Mouse (Mus musculus) hindbrain, embryonic 14.5 days (tissue): ENCODE measurements around the gene Trim31. TPM values are rescaled to one million over a fixed set of nuclear protein-coding genes. Genes with fewer than 3 reads are reported as not detected.

Source experiments
- ATAC-seq: fragments of 200-750 bp; cut with Nextera tagmentation; 2 replicates; pipeline ENCODE4 v1.8.0; 2017; ENCODE audit warnings: moderate number of reproducible peaks, mild to moderate bottlenecking, moderate TSS enrichment, moderate library complexity; ENCODE audit not compliant: low FRiP score
- DNase-seq: peaks from one replicate; pipeline ENCODE4 v3.0.0-alpha.2; 2015; ENCODE audit warnings: low spot score
- H3K27ac ChIP-seq: fragments of 300-500 bp; sonication (generic); 2 replicates; pipeline ENCODE4 v1.5.1; 2014; ENCODE audit warnings: mild to moderate bottlenecking, moderate library complexity
- H3K27me3 ChIP-seq: fragments of 300-500 bp; sonication (generic); 2 replicates; pipeline ENCODE4 v1.6.1; 2014; ENCODE audit warnings: mild to moderate bottlenecking, low read length, mixed read lengths; ENCODE audit not compliant: control insufficient read depth, insufficient read depth
- H3K36me3 ChIP-seq: fragments of 300-500 bp; sonication (generic); replicated peaks from 2 replicates; pipeline ENCODE4 v1.6.1; 2014; ENCODE audit not compliant: control insufficient read depth, insufficient read depth
- H3K4me1 ChIP-seq: fragments of 300-500 bp; sonication (generic); replicated peaks from 2 replicates; pipeline ENCODE4 v1.6.1; 2014; ENCODE audit warnings: antibody characterized with exemption, low read length, mixed read lengths; ENCODE audit not compliant: control insufficient read depth, insufficient read depth
- H3K4me2 ChIP-seq: fragments of 300-500 bp; sonication (generic); replicated peaks from 2 replicates; pipeline ENCODE4 v1.6.1; 2014; ENCODE audit warnings: mild to moderate bottlenecking, moderate library complexity
- H3K4me3 ChIP-seq: fragments of 300-500 bp; sonication (generic); replicated peaks from 2 replicates; pipeline ENCODE4 v1.5.1; 2014; ENCODE audit warnings: mild to moderate bottlenecking, low read length
- H3K9ac ChIP-seq: fragments of 300-500 bp; sonication (generic); 2 replicates; pipeline ENCODE4 v1.6.1; 2014
- H3K9me3 ChIP-seq: fragments of 300-500 bp; sonication (generic); 2 replicates; pipeline ENCODE4 v1.6.1; 2016; ENCODE audit warnings: low read length; ENCODE audit not compliant: control insufficient read depth
- WGBS: fragments of 180-500 bp; shearing (Covaris S2); extraction: QIAGEN DNeasy Blood & Tissue Kit; methylation state at CpG from one replicate; pipeline ENCODE4 v1.1.7; 2014; 5-methylcytosine and 5-hydroxymethylcytosine counted together
- polyA plus RNA-seq: library from polyadenylated mRNA; unstranded; fragments of >200 nt; fragmentation: Nextera tagmentation; extraction: Ambion mirVana; gene quantifications from 2 replicates; pipeline ENCODE4 v1.2.1, GENCODE M21; 2014

Gene Trim31
- not detected in 2 replicates for polyA plus RNA-seq

- DNase-seq (no peak), ATAC-seq (no peak)
- Histone ChIP-seq H3K36me3 (no peaks in the 10 kb centered on the region), H3K9ac (no peak within 1 kb of the TSS), H3K4me3 (no peak within 1 kb of the TSS), H3K27me3 (no peaks in the 10 kb centered on the region), H3K27ac (no peak within 1 kb of the TSS), H3K9me3 (no peaks in the 10 kb centered on the region), H3K4me1 (no peaks in the 10 kb centered on the region), H3K4me2 (no peak within 1 kb of the TSS)
- WGBS: 77% methylated on average over 6 of the region's 6 CpGs
Observed at GRCm38 (mm10) chr17:36897552-36898205, at the start of gene Trim31. TSS of gene Trim31 (plus strand) at chr17:36898118.

GRCm38 (mm10) chr17:36848911-36849310, 49.0 kb upstream of the Trim31 start:
- 85% methylated on average over 5 of the region's 5 CpGs for WGBS
- Histone ChIP-seq H3K4me3 (no peak overlapping the region), H3K9ac (no peak overlapping the region), H3K4me1 (no peaks in the 10 kb centered on the region), H3K4me2 (no peak overlapping the region), H3K36me3 (peaks cover 46% of the 10 kb centered on the region), H3K27me3 (no peaks in the 10 kb centered on the region), H3K9me3 (no peaks in the 10 kb centered on the region), H3K27ac (no peak overlapping the region)
- ATAC-seq: no peak
- DNase-seq: no peak

DNA sequence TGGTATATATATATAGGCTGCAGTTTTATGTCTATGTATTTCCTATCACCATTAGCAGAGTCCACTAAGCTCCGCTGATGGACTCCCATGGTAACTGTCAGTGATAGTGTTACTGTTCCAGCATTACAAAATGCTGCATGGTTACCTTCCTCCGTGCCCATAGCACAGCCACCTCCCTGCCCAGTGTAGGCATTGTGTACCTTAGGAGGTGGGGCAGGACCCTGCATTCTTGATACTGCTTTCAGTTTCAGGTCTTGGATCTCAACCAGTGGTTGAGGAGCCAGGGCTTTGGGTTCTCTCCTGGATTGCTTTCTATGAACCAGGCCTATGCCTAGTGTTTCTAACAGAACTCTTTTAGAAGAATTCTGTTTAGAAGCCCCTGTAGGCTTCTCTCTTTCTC, 47.9 kb upstream of the Trim31 start:
- no peak overlapping the region for H3K9ac ChIP-seq
- H3K4me1 ChIP-seq: no peaks in the 10 kb centered on the region
- no peak overlapping the region for H3K4me2 ChIP-seq
- no peaks in the 10 kb centered on the region for H3K27me3 ChIP-seq
- H3K9me3 ChIP-seq: no peaks in the 10 kb centered on the region
- DNase-seq (no peak), ATAC-seq (no peak)
- peaks cover 57% of the 10 kb centered on the region for H3K36me3 ChIP-seq
- H3K4me3 ChIP-seq: no peak overlapping the region
- 93% methylated on average over 2 of the region's 2 CpGs for WGBS
- H3K27ac ChIP-seq: no peak overlapping the region

DNA sequence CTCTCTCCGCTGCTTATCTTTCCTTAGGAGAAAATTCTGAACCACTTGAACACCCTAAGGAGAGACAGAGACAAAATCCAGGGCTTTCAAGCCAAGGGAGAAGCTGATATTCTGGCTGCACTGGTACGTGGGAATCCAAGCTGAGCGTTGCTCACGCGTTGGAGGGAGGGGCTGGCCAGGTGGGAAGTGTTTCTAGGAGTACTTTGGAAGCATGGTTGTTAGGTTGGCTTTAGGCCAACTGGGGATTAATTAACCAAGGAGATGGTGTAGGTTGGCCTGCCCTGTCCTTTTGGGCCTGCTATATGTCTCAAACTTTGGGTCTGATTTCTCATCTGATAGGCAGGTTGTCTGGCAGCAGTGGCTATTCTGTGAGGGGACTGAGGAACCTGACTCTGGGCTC, 46.7 kb upstream of the Trim31 start:
- Histone ChIP-seq H3K4me2 (no peak overlapping the region), H3K4me1 (no peaks in the 10 kb centered on the region), H3K27me3 (no peaks in the 10 kb centered on the region), H3K4me3 (no peak overlapping the region), H3K27ac (no peak overlapping the region), H3K9ac (no peak overlapping the region), H3K36me3 (peaks cover 68% of the 10 kb centered on the region), H3K9me3 (no peaks in the 10 kb centered on the region)
- ATAC-seq (no peak), DNase-seq (no peak)
- WGBS: 94% methylated on average over 5 of the region's 5 CpGs

DNA sequence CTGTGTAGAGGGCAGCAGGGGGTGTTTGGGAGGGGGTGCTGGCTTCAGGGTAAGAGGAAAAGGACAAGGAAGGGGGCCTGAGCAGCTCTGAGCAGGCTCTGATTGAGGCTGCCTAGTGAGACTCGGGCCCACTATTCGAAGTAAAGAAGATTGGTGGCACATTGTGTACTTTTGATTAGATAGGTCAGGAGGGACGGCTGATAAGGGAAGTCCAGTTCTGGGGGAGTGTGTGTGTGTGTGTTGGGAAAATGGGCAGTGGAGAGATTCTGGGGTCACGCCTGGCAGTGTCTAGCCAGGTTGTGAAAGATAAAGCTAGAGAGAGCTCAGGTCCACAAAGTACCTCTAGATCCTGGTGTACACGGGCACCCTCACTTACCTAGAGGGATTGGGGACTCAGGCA, 46.3 kb upstream of the Trim31 start:
- WGBS: 91% methylated on average over 5 of the region's 5 CpGs
- no peak for DNase-seq
- no peak overlapping the region for H3K27ac ChIP-seq
- H3K4me1 ChIP-seq: no peaks in the 10 kb centered on the region
- no peak overlapping the region for H3K4me2 ChIP-seq
- H3K36me3 ChIP-seq: peaks cover 68% of the 10 kb centered on the region
- H3K27me3 ChIP-seq: no peaks in the 10 kb centered on the region
- H3K9me3 ChIP-seq: no peaks in the 10 kb centered on the region
- ATAC-seq: no peak
- no peak overlapping the region for H3K4me3 ChIP-seq
- no peak overlapping the region for H3K9ac ChIP-seq

DNA sequence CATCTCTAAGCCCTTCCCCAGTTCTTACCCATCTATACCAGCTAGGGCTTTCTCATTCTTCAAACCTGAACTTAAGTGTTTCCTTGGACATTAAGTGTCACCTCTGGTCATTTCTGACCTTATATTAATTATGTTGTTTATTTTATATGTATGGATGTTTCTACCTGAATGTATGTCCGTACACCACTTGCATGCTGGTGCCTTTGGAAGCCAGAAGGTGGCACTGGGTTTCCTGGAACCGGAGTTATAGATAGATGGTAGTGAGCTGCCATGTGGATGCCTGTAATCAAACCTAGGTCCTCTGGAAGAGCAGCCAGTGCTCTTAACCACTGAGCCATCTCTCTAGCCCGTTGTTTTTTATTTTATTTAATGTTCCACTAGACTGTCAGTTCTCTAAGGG, 42.4 kb upstream of the Trim31 start:
- ATAC-seq (no peak), DNase-seq (no peak)
- Histone ChIP-seq H3K27ac (no peak overlapping the region), H3K9me3 (no peaks in the 10 kb centered on the region), H3K27me3 (no peaks in the 10 kb centered on the region), H3K4me3 (no peak overlapping the region), H3K9ac (no peak overlapping the region), H3K4me1 (no peaks in the 10 kb centered on the region), H3K36me3 (peaks cover 100% of the 10 kb centered on the region), H3K4me2 (no peak overlapping the region)
- 97% methylated on average over 3 of the region's 3 CpGs for WGBS

DNA sequence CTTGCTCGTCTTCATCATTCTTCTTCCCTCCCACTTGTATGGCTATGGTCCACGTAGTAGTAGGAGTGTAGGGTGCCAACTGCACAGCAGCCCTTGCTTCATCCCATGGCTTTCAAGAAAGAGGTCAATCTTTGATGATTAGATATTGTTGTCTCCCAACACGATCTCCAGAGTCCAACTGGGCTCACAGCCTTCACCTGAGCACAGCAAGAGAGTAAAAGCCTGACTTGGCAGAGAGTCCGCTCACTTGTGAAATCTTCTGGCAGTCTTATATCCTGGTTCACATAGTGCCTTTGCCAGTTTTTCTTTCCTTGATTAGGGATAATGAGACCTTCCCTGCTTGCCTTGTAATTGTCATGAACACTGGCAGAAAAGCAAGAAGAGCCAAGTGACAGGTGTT, 41.7 kb upstream of the Trim31 start:
- Histone ChIP-seq H3K4me2 (no peak overlapping the region), H3K9me3 (no peaks in the 10 kb centered on the region), H3K9ac (no peak overlapping the region), H3K27ac (no peak overlapping the region), H3K36me3 (peaks cover 93% of the 10 kb centered on the region), H3K4me1 (no peaks in the 10 kb centered on the region), H3K27me3 (no peaks in the 10 kb centered on the region), H3K4me3 (no peak overlapping the region)
- WGBS: 97% methylated on average over 4 of the region's 4 CpGs
- no peak for DNase-seq
- no peak for ATAC-seq

DNA sequence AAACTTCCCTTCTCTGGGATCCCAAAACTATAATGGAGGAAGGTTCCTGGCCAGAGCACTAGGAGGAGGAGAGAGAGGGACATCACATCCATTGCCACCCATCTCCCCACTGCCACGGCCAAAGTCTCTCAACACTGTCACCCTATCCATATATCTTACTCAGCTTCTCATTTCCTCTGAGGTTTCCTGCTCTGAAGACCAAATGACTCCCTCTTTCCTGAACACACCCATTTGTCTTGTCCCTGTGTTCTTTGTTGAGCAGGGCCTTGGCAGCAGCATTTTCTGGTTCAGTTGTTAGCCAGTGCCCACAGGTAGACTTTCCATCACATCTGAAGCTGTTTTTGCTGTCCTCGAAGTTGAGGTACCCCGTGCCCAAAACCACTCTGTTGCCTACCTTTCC, 39.7 kb upstream of the Trim31 start:
- no peak for DNase-seq
- Histone ChIP-seq H3K9me3 (no peaks in the 10 kb centered on the region), H3K9ac (no peak overlapping the region), H3K4me1 (no peaks in the 10 kb centered on the region), H3K27me3 (no peaks in the 10 kb centered on the region), H3K4me2 (no peak overlapping the region), H3K36me3 (peaks cover 74% of the 10 kb centered on the region), H3K27ac (no peak overlapping the region), H3K4me3 (no peak overlapping the region)
- 96% methylated on average over 3 of the region's 3 CpGs for WGBS
- no peak for ATAC-seq

DNA sequence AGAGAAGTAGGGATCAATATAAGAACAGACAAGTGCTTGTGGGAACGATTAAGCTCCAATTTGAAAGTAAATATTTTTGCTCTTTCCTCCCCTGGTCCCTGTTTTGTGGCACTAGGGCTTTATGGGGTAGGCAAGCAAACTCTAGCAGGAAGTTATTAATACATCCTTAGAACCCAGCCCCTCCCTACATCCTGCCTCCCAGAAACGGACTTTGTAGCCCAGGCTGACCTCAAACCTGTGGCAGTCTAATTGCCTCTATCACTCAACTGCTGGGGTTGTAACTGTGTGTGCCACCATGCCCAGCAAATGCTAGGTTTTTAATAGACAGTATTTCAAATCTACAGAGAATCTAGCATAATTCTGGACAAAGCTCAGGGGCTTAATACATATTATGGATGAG, 36.2 kb upstream of the Trim31 start:
- H3K27me3 ChIP-seq: peaks cover 13% of the 10 kb centered on the region; the same call in 1 of the 2 replicates

More for the DNA sequence above, 36.2 kb upstream of the Trim31 start:
- no peaks in the 10 kb centered on the region for H3K9me3 ChIP-seq
- no peak overlapping the region for H3K27ac ChIP-seq
- H3K4me1 ChIP-seq: no peaks in the 10 kb centered on the region; the same call in 1 of the 2 replicates
- no peak overlapping the region for H3K4me3 ChIP-seq
- H3K9ac ChIP-seq: no peak overlapping the region
- 68% methylated on average over 2 of the region's 2 CpGs for WGBS
- no peak overlapping the region for H3K4me2 ChIP-seq
- ATAC-seq (no peak), DNase-seq (no peak)
- H3K36me3 ChIP-seq: peaks cover 39% of the 10 kb centered on the region
